Mouse (Mus musculus) left cerebral cortex, adult 18-20 months (tissue): ENCODE results near the gene Dscam. TPM values are rescaled to one million over a fixed set of nuclear protein-coding genes. Genes with fewer than 3 reads are reported as not detected.

Experiments used
- DNase-seq, 2 experiments: peaks; one replicate each; pipeline ENCODE4 v3.0.0; 2021 to 2022; ENCODE audit warnings: low spot score in 2 of 2, mixed read lengths in 1 of 2
- total RNA-seq, 2 experiments: library from RNA; stranded (reverse); gene quantifications; 2 replicates each; pipeline ENCODE4 v1.2.3; 2021

The Dscam gene
- total RNA-seq, 2 experiments from 2014 or later: 35.7 to 37.9 TPM

GRCm38 (mm10) chr16:96779021-96779420 is 391.5 kb downstream of the Dscam start:
- DNase-seq: no peak

GRCm38 (mm10) chr16:96774245-96774644 is 396.3 kb downstream of the Dscam start:
- DNase-seq: no peak

GRCm38 (mm10) chr16:96767985-96768384 is 402.6 kb downstream of the Dscam start:
- DNase-seq: no peak

- DNase-seq: no peak
Observed at GRCm38 (mm10) chr16:96767508-96767907, 403.0 kb downstream of the Dscam start.

- no peak for DNase-seq
Observed at GRCm38 (mm10) chr16:96761225-96761624, 409.3 kb downstream of the Dscam start.

- no peak for DNase-seq
Observed at GRCm38 (mm10) chr16:96759081-96759603, 411.4 kb downstream of the Dscam start.

GRCm38 (mm10) chr16:96758381-96758780 is 412.2 kb downstream of the Dscam start:
- DNase-seq: no peak

- no peak for DNase-seq
Observed at GRCm38 (mm10) chr16:96757588-96758313, 412.8 kb downstream of the Dscam start.

- no peak for DNase-seq
Observed at GRCm38 (mm10) chr16:96756994-96757393, 413.6 kb downstream of the Dscam start.

GRCm38 (mm10) chr16:96754971-96755504 is 415.5 kb downstream of the Dscam start:
- peak in 1 of 2 experiments; percentile 18 for DNase-seq

- no peak for DNase-seq
Observed at GRCm38 (mm10) chr16:96754381-96754780, 416.2 kb downstream of the Dscam start.

GRCm38 (mm10) chr16:96753781-96754173 is 416.8 kb downstream of the Dscam start:
- no peak for DNase-seq

- no peak for DNase-seq
Observed at GRCm38 (mm10) chr16:96753164-96753780, 417.3 kb downstream of the Dscam start.

- DNase-seq: no peak
Observed at GRCm38 (mm10) chr16:96742475-96743255, 427.9 kb downstream of the Dscam start.

- no peak for DNase-seq
Observed at GRCm38 (mm10) chr16:96741336-96741735, 429.2 kb downstream of the Dscam start.

GRCm38 (mm10) chr16:96740073-96741055 is 430.2 kb downstream of the Dscam start:
- DNase-seq: no peak

- DNase-seq: no peak
Observed at GRCm38 (mm10) chr16:96736501-96736900, 434.1 kb downstream of the Dscam start.

- no peak for DNase-seq
Observed at GRCm38 (mm10) chr16:96730881-96731280, 439.7 kb downstream of the Dscam start.

- DNase-seq: no peak
Observed at GRCm38 (mm10) chr16:96727836-96728774, 442.4 kb downstream of the Dscam start.
